Mouse (Mus musculus): ENCODE measurements around the gene Asic2.

DNA sequence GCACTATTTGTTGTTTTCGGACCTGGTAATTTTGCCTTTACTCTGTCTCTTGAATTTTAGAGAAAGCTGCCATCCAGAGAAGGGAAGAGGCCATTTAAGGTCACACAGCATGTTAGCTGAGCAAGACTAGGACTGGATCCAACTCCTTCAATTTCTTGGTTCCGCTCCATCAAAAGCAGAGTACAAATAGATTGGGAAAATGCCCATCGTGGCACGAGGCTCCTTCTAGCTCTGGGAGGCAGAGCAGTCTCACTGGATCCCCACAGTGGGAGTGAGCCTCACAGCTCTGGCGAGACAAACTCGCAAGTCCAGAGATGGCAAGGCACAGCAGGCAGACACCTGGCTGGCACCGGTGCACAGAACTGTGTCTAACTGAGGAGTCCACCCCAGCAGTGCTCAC, 188.4 kb downstream of the Asic2 start:
- TF ChIP-seq CTCF (IDR thresholded peaks at IDR 0.05; ENCODE audit: borderline replicate concordance, extremely low read depth, insufficient read depth, insufficient read length) (no peak), POLR2A (IDR thresholded peaks at IDR 0.05; ENCODE audit: borderline replicate concordance, extremely low read depth, insufficient read depth, insufficient read length, poor library complexity, severe bottlenecking) (no peak)

Measured in brain, embryonic 14.5 days (tissue).